Mouse (Mus musculus) NIH3T3 (cell line): ENCODE measurements around the gene Il1rl2.

Source experiments
- DNase-seq: peaks from one replicate; pipeline ENCODE4 v3.0.0-alpha.2; 2012; ENCODE audit warnings: low read depth

The Il1rl2 gene

GRCm38 (mm10) chr1:40380111-40380510 lies 55.7 kb downstream of the Il1rl2 start:
- peak; percentile 96 for DNase-seq

GRCm38 (mm10) chr1:40380990-40381389 lies 56.6 kb downstream of the Il1rl2 start:
- no peak for DNase-seq

GRCm38 (mm10) chr1:40382841-40383240 lies 58.4 kb downstream of the Il1rl2 start:
- no peak for DNase-seq

- peak; percentile 49 for DNase-seq
Observed at GRCm38 (mm10) chr1:40384931-40385545, 60.6 kb downstream of the Il1rl2 start.

GRCm38 (mm10) chr1:40391374-40391773 lies 67.0 kb downstream of the Il1rl2 start:
- no peak for DNase-seq

GRCm38 (mm10) chr1:40392535-40392934 lies 68.1 kb downstream of the Il1rl2 start:
- no peak for DNase-seq

- peak; percentile 95 for DNase-seq
Observed at GRCm38 (mm10) chr1:40393214-40393613, 68.8 kb downstream of the Il1rl2 start.

- DNase-seq: no peak
Observed at GRCm38 (mm10) chr1:40399639-40400038, 75.2 kb downstream of the Il1rl2 start.

GRCm38 (mm10) chr1:40404682-40405081 lies 80.3 kb downstream of the Il1rl2 start:
- DNase-seq: no peak

- no peak for DNase-seq
Observed at GRCm38 (mm10) chr1:40409882-40410281, 85.5 kb downstream of the Il1rl2 start.

GRCm38 (mm10) chr1:40413039-40413438 lies 88.6 kb downstream of the Il1rl2 start:
- DNase-seq: no peak

GRCm38 (mm10) chr1:40414276-40414675 lies 89.9 kb downstream of the Il1rl2 start:
- DNase-seq: peak; percentile 67

GRCm38 (mm10) chr1:40414863-40415656 lies 90.7 kb downstream of the Il1rl2 start:
- no peak for DNase-seq

- peak; percentile 40 for DNase-seq
Observed at GRCm38 (mm10) chr1:40417034-40417433, 92.6 kb downstream of the Il1rl2 start.
